Mouse (Mus musculus): ENCODE results near the gene Serp2. TPM values are rescaled to one million over a fixed set of nuclear protein-coding genes. Genes with fewer than 3 reads are reported as not detected.
A peak's percentile ranks its signal among the peaks of the same experiment; 100 is the strongest.

Serp2 gene
- polyA plus RNA-seq (2015; fragmentation: Nextera tagmentation; extraction: Ambion mirVana): 8.6 and 10.0 TPM in 2 replicates

- peak within 1 kb of the TSS; percentile 52 for H3K9ac ChIP-seq
- H3K27ac ChIP-seq: peak within 1 kb of the TSS; percentile 74
- no peak; the same call in 1 of the 2 replicates for ATAC-seq
- H3K9me3 ChIP-seq: no peaks in the 10 kb centered on the region
- 11% methylated on average over 17 of the region's 17 CpGs for WGBS
- peak within 1 kb of the TSS; percentile 62 for H3K4me3 ChIP-seq (replicated peaks)
- no peaks in the 10 kb centered on the region for H3K27me3 ChIP-seq (replicated peaks)
- H3K4me2 ChIP-seq (replicated peaks): peak within 1 kb of the TSS; percentile 97
- H3K36me3 ChIP-seq: no peaks in the 10 kb centered on the region
- peaks cover 18% of the 10 kb centered on the region for H3K4me1 ChIP-seq (replicated peaks)
Observed at GRCm38 (mm10) chr14:76556852-76557208, at the start of gene Serp2. Serp2 (minus strand) TSS chr14:76556889.

DNA sequence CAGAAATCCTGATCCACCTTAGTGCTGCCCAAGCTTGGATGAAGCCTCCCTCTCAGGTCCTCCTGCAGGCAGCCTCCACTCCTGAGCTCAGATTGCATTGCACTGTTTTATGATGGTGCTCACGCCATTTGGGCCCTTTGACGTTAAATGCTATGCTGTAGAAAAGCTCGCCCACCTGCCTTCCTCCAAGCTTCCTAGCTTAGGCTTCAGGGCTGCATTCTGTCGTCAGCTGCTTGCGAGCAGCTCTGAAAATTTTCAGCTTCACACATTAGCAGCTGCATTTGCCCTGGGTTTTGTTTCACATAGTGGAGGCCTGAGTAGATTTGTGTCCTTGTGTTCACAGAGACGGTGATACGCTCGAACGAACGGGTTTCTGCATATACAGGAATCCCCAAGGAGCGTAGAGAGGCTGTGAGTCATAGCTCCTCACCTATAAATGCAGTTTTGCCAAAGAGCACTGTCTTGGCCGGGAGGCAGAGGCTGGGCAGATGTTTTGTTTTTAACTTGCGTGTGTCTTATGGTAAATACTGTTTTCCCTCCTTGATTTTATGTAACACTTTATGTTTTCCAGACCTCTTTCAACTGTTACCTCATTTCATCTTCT, 49.3 kb upstream of the Serp2 start:
- Histone ChIP-seq H3K9ac (no peak overlapping the region), H3K36me3 (no peaks in the 10 kb centered on the region), H3K27me3 (replicated peaks) (no peaks in the 10 kb centered on the region), H3K4me3 (replicated peaks) (no peak overlapping the region), H3K27ac (no peak overlapping the region), H3K4me2 (replicated peaks) (no peak overlapping the region), H3K9me3 (no peaks in the 10 kb centered on the region), H3K4me1 (replicated peaks) (peaks cover 4% of the 10 kb centered on the region; the same call in 1 of the 2 replicates)
- 51% methylated on average over 13 of the region's 13 CpGs for WGBS
- no peak for ATAC-seq

- Histone ChIP-seq H3K9ac (no peak overlapping the region), H3K27ac (no peak overlapping the region), H3K36me3 (no peaks in the 10 kb centered on the region), H3K9me3 (no peaks in the 10 kb centered on the region), H3K4me1 (replicated peaks) (peaks cover 19% of the 10 kb centered on the region), H3K27me3 (replicated peaks) (no peaks in the 10 kb centered on the region), H3K4me2 (replicated peaks) (no peak overlapping the region), H3K4me3 (replicated peaks) (no peak overlapping the region)
- WGBS: 80% methylated on average over 6 of the region's 6 CpGs
- ATAC-seq: no peak
Observed at GRCm38 (mm10) chr14:76604012-76604411, 47.3 kb upstream of the Serp2 start.

DNA sequence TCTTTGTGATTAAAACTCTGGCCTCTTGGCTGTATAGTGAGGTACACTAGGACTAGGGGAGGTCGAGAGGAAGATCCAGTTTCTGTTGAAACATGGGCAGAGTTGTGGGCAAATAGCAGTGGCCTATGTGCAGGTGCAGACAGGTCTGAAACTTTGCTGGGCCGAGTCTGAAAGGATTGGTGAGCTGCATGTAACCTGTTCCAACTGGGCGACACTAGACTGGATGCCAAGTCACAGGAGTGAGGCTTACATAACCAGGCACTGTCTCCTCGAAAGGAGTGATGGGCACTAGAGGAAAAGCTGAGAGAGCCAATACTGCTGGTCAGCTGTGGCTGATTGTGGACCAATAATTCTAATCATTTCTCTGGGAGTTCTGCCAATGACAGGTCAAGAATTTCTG, 45.0 kb upstream of the Serp2 start:
- H3K4me3 ChIP-seq (replicated peaks): no peak overlapping the region
- no peak for ATAC-seq

GRCm38 (mm10) chr14:76600391-76600790, 43.7 kb upstream of the Serp2 start:
- peaks cover 33% of the 10 kb centered on the region for H3K4me1 ChIP-seq (replicated peaks)
- H3K9ac ChIP-seq: no peak overlapping the region
- no peaks in the 10 kb centered on the region for H3K27me3 ChIP-seq (replicated peaks)
- no peaks in the 10 kb centered on the region for H3K36me3 ChIP-seq
- H3K27ac ChIP-seq: no peak overlapping the region
- no peak for ATAC-seq
- H3K9me3 ChIP-seq: no peaks in the 10 kb centered on the region
- no peak overlapping the region for H3K4me2 ChIP-seq (replicated peaks)
- 42% methylated on average over 3 of the region's 3 CpGs for WGBS
- H3K4me3 ChIP-seq (replicated peaks): no peak overlapping the region

More for the DNA sequence above, 45.0 kb upstream of the Serp2 start:
- no peak overlapping the region for H3K4me2 ChIP-seq (replicated peaks)
- H3K27ac ChIP-seq: no peak overlapping the region
- WGBS: 86% methylated on average over 4 of the region's 4 CpGs
- no peaks in the 10 kb centered on the region for H3K36me3 ChIP-seq
- no peaks in the 10 kb centered on the region for H3K27me3 ChIP-seq (replicated peaks)
- H3K4me1 ChIP-seq (replicated peaks): peaks cover 32% of the 10 kb centered on the region
- no peak overlapping the region for H3K9ac ChIP-seq
- no peaks in the 10 kb centered on the region for H3K9me3 ChIP-seq

DNA sequence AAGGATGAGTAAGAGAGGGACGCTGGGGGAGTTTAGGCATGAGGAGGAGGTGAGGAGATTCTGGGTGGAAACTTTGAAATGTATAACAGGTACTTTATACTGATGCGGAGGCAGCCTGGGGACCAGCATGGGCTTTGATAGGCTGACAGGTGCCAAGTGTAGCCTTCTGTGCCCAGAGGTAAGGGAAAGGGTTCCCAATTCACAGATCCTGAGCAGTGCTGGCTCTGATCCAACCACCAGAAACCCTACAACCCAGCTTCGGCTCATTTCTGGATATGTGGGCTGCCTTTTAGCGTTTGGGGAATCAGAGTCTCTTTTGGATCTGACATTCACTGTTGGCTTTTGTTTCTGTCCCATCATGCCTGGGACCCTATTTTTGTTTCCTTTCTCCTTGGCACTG, 43.0 kb upstream of the Serp2 start:
- H3K9ac ChIP-seq: no peak overlapping the region
- peaks cover 36% of the 10 kb centered on the region for H3K4me1 ChIP-seq (replicated peaks)
- H3K4me2 ChIP-seq (replicated peaks): no peak overlapping the region
- H3K9me3 ChIP-seq: no peaks in the 10 kb centered on the region
- no peaks in the 10 kb centered on the region for H3K27me3 ChIP-seq (replicated peaks)
- no peaks in the 10 kb centered on the region for H3K36me3 ChIP-seq
- H3K27ac ChIP-seq: 0 out of 2 replicates have a peak overlapping the region, but pooled peaks have one; percentile 44
- H3K4me3 ChIP-seq (replicated peaks): no peak overlapping the region
- ATAC-seq: no peak
- 50% methylated on average over 4 of the region's 4 CpGs for WGBS

GRCm38 (mm10) chr14:76598518-76599216, 42.0 kb upstream of the Serp2 start:
- Histone ChIP-seq H3K4me2 (replicated peaks) (peak overlapping the region; percentile 60), H3K27me3 (replicated peaks) (no peaks in the 10 kb centered on the region), H3K9ac (peak overlapping the region; percentile 29), H3K4me3 (replicated peaks) (peak overlapping the region; percentile 17), H3K4me1 (replicated peaks) (peaks cover 39% of the 10 kb centered on the region), H3K36me3 (no peaks in the 10 kb centered on the region), H3K9me3 (no peaks in the 10 kb centered on the region), H3K27ac (peak overlapping the region; percentile 92)
- ATAC-seq: peak; percentile 78
- 2% methylated on average over 12 of the region's 12 CpGs for WGBS

DNA sequence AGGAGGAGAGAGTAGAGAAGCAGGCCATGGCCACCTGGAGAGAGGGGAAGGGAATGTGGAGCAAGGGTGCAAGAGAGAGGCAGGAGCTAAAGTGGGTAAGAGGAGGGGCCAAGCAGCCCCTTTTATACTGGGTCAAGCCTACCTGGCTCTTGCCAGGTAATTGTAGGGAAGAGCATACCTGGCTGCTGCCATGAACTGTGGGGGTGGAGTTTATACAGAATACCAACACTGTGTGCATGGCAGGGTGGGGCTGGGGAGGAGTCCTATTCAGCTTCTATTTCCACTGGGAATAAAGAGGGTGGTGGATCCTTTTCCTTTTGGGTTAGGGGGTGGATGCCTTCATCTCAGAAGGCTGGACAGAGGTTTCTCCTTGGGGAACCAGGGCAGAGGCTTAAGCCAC, 41.1 kb upstream of the Serp2 start:
- peak; percentile 57 for ATAC-seq
- Histone ChIP-seq H3K27me3 (replicated peaks) (no peaks in the 10 kb centered on the region), H3K4me2 (replicated peaks) (peak overlapping the region; percentile 60), H3K4me1 (replicated peaks) (peaks cover 39% of the 10 kb centered on the region), H3K4me3 (replicated peaks) (no peak overlapping the region), H3K9ac (no peak overlapping the region), H3K27ac (peak overlapping the region; percentile 76), H3K9me3 (no peaks in the 10 kb centered on the region), H3K36me3 (no peaks in the 10 kb centered on the region)

DNA sequence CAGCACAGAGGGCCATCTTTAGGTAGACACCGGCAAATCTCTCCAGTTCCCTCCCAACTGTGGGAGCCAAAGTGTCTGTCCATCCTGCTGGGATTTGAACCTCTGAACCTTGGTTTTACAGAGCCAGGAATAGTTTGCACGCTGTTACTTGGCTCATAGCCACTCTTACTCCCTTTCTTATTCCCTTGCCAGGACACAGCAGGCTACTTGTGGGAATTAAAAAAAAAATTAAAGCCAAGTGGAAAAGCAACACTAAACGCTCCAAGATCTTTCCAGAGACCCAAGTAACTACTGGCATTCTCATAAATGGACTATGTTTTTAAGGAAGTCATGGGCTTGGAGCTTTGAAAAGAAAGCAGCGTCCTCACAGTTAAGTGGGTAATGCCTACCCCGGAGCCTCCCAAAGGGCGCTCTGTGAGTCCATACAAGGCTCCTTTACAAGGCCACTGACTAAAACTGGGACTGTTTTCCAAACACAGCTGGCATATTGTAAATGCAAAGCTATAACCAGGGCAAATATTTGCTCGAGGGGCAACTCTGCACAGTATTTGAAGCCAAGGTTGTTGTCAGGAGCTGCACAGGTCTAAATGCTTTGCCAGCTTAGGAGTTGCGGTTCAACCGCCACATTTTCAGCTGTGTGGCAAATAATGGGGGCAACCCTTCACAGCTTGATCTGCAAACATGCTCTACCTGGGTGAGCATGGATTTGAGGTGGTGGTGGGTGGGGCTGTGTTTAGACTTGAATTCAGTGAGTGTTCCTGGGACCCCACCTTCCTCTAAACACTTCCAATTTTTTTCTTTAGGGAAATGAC, 38.6 kb upstream of the Serp2 start:
- Histone ChIP-seq H3K4me1 (replicated peaks) (peaks cover 32% of the 10 kb centered on the region), H3K4me2 (replicated peaks) (no peak overlapping the region), H3K4me3 (replicated peaks) (no peak overlapping the region), H3K9ac (no peak overlapping the region), H3K27me3 (replicated peaks) (no peaks in the 10 kb centered on the region), H3K27ac (peak overlapping the region; percentile 51), H3K36me3 (no peaks in the 10 kb centered on the region), H3K9me3 (no peaks in the 10 kb centered on the region)
- 46% methylated on average over 9 of the region's 9 CpGs for WGBS
- ATAC-seq: no peak; the same call in 1 of the 2 replicates

- 55% methylated on average over 6 of the region's 6 CpGs for WGBS
- no peak for ATAC-seq
- Histone ChIP-seq H3K27me3 (replicated peaks) (no peaks in the 10 kb centered on the region), H3K4me1 (replicated peaks) (peaks cover 25% of the 10 kb centered on the region), H3K4me3 (replicated peaks) (no peak overlapping the region), H3K36me3 (no peaks in the 10 kb centered on the region), H3K9ac (no peak overlapping the region), H3K4me2 (replicated peaks) (no peak overlapping the region), H3K27ac (peak overlapping the region; percentile 51), H3K9me3 (no peaks in the 10 kb centered on the region)
Observed at GRCm38 (mm10) chr14:76594351-76594885, 37.7 kb upstream of the Serp2 start.

DNA sequence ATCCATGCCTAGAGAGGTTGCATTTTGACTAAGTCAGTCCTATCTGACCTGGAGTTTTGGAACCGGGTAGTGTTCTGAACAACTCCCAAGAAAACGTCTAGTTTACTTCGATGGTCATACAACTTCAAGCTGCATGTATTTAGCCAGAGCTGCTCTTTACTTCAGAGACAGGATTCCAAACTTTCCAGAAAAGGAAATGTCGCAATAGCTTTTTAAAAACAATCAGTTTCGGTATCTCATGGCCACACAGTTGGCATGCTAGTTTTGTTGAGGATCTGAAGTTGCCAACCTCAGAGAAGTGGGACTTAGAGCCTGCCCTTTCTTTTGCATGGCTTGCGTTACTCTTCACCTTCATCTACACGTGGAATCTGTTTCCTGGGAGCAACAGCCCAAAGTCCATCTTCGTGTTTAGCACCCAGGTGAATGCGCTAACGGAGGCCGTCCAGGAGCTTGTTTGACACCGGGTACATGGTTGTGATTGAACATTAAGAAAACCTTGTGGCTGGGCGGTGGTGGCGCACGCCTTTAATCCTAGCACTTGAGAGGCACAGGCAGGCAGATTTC, 37.0 kb upstream of the Serp2 start:
- H3K27me3 ChIP-seq (replicated peaks): no peaks in the 10 kb centered on the region
- no peak overlapping the region for H3K9ac ChIP-seq
- 81% methylated on average over 15 of the region's 15 CpGs for WGBS
- no peaks in the 10 kb centered on the region for H3K36me3 ChIP-seq
- H3K4me2 ChIP-seq (replicated peaks): no peak overlapping the region
- no peak overlapping the region for H3K27ac ChIP-seq
- H3K4me3 ChIP-seq (replicated peaks): no peak overlapping the region
- peaks cover 20% of the 10 kb centered on the region for H3K4me1 ChIP-seq (replicated peaks)
- no peaks in the 10 kb centered on the region for H3K9me3 ChIP-seq
- ATAC-seq: no peak

DNA sequence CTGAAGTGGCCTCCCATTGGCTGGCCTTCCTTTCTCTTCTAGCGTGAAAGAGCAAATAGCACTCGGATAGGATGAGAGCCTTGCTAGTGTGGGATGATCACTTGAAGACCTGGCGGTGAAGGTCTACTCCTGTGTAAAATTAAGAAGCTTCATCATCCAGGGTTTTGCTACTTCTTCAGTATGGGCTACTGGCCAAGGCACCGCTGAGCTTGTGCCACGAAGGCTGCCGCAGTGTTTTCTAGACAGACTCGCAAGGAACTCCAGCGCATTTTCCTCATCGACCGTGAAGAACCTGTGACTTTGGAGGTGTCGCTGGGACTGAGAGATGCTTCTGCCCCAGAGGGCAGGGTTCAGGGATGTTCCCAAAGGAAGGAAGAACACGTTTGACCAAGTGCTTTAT, 36.0 kb upstream of the Serp2 start:
- Histone ChIP-seq H3K9me3 (no peaks in the 10 kb centered on the region), H3K27me3 (replicated peaks) (no peaks in the 10 kb centered on the region), H3K4me3 (replicated peaks) (no peak overlapping the region), H3K4me2 (replicated peaks) (no peak overlapping the region), H3K9ac (no peak overlapping the region), H3K27ac (no peak overlapping the region), H3K36me3 (no peaks in the 10 kb centered on the region), H3K4me1 (replicated peaks) (peaks cover 12% of the 10 kb centered on the region)
- ATAC-seq: no peak
- WGBS: 91% methylated on average over 12 of the region's 12 CpGs
